Mouse (Mus musculus): ENCODE measurements at regions not wholly inside any gene's neighbourhood (a gene's known extent, or its start where the extent isn't known, plus 50 kb on each side); places are given as distances from the start of the nearest gene placed in this dataset.

DNA sequence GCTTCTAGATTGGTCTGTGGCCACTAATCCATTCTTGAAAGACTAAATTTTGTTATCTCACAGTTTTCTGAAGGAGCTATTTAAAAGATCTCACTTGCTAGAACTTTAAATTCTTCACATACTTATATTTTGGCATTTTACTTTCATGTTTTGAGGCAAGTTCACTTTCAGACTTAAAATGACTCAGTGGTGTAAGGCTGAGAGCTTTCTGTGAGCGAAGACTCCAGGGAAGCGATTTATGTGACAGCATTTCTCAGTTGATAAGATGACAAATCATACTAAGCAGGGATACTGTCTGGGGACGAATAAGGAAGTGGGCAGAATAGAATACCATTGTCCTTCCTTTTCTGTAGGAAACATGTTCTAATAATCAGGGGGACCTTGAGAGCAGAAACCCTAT is 403.6 kb upstream of the Fbxo33 start:
- TF ChIP-seq CTCF (conservative IDR thresholded peaks at IDR 0.05; ENCODE audit: low read length) (no peak), POU5F1 (IDR thresholded peaks at IDR 0.05; ENCODE audit: borderline replicate concordance, low read length) (no peak), NANOG (IDR thresholded peaks at IDR 0.05; ENCODE audit: borderline replicate concordance, low read length) (no peak)

All from E14TG2a.4 (cell line).